Mouse (Mus musculus): ENCODE data around the gene Veph1.

DNA sequence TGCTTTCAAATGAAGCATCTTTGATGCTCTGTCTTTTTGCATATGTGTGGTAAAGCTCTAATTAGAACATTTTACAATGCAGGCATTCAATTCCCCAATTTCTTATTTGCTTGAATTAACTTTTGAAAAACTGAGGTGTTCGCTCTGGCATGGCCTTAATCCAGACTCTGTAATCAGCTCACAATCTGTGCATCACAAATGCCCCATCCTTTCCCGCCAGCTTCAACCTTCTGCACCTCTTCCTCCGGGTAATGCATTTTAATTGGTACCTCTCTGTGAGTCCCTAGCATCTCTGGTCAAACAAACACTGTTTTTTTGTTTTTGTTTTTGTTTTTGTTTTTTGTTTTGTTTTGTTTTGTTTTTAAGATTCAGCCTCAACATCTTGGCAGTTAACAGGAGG, 212.8 kb downstream of the Veph1 start:
- TF ChIP-seq CTCF (IDR thresholded peaks at IDR 0.05; ENCODE audit: low read depth, low read length) (no peak), GATA1 (IDR thresholded peaks at IDR 0.05; ENCODE audit: borderline replicate concordance, low read length) (no peak)
